Mouse (Mus musculus): ENCODE measurements at regions not wholly inside any gene's neighbourhood (a gene's known extent, or its start where the extent isn't known, plus 50 kb on each side); places are given as distances from the start of the nearest gene placed in this dataset.

DNA sequence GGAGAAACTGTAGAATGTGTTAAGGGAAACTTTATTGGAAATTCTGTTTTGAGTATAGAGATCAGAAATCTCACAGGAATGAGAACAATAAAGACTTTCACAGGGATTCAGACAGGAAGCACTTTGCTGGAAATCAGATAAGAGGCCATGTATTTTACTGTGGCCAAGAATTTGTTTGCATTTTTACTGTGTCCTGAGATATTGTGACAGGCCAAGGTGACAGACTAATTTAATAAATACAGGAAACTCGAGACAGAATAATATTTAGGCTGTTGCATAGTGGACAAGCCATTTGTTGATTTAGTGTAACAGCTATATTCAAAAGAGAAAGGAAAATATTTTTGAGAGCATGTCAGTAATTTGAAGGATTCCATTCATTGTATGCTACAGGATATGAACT lies 407.2 kb downstream of the Cdh9 start:
- no peak overlapping the region for H3K4me2 ChIP-seq (ENCODE audit: low read depth, severe bottlenecking)
- H3K4me1 ChIP-seq (ENCODE audit: control insufficient read depth, insufficient read depth, low read length): no peaks in the 10 kb centered on the region
- H3K27me3 ChIP-seq (ENCODE audit: control insufficient read depth, insufficient read depth, low read length): no peaks in the 10 kb centered on the region
- H3K9me3 ChIP-seq (ENCODE audit: control insufficient read depth, low read length): no peaks in the 10 kb centered on the region
- DNase-seq (ENCODE audit: low spot score): no peak
- no peak overlapping the region for H3K27ac ChIP-seq (replicated peaks; ENCODE audit: low read depth, low read length)
- ATAC-seq (ENCODE audit: insufficient number of reproducible peaks, low FRiP score, low TSS enrichment, low read depth): no peak
- no peaks in the 10 kb centered on the region for H3K36me3 ChIP-seq (ENCODE audit: control insufficient read depth, insufficient read depth, low read length)
- WGBS: 52% methylated on average over 1 of the region's 1 CpGs
- H3K4me3 ChIP-seq (ENCODE audit: low read depth, low read length): no peak overlapping the region
- H3K9ac ChIP-seq (ENCODE audit: low read length): no peak overlapping the region

DNA sequence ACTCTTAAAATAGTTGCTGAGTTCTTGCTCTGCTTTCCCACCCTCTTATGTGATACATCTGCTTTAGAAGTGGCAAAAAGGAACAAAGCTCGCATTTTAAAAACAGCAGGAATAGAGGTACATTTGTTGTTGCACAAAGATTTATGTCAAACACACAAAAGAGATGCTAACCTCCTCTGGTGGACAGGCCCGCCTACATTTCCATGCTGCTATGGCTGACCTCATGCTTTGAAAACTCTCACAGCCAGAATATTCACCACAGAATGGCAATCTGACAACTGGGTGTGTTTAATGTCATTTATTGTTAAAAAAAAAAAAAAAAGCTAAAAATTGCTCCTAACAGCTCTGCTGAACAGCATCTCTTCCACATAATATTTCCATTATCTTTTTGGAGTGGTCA lies 451.6 kb downstream of the Cdh9 start:
- WGBS: 79% methylated on average over 2 of the region's 2 CpGs
- no peak overlapping the region for H3K27ac ChIP-seq (replicated peaks; ENCODE audit: low read depth, low read length)
- H3K9ac ChIP-seq (ENCODE audit: low read length): no peak overlapping the region
- H3K27me3 ChIP-seq (ENCODE audit: control insufficient read depth, insufficient read depth, low read length): no peaks in the 10 kb centered on the region
- no peaks in the 10 kb centered on the region for H3K9me3 ChIP-seq (ENCODE audit: control insufficient read depth, low read length)
- ATAC-seq (ENCODE audit: insufficient number of reproducible peaks, low FRiP score, low TSS enrichment, low read depth) (no peak), DNase-seq (ENCODE audit: low spot score) (no peak)
- no peaks in the 10 kb centered on the region for H3K4me1 ChIP-seq (ENCODE audit: control insufficient read depth, insufficient read depth, low read length)
- no peaks in the 10 kb centered on the region for H3K36me3 ChIP-seq (ENCODE audit: control insufficient read depth, insufficient read depth, low read length)
- H3K4me3 ChIP-seq (ENCODE audit: low read depth, low read length): no peak overlapping the region
- H3K4me2 ChIP-seq (ENCODE audit: low read depth, severe bottlenecking): no peak overlapping the region

DNA sequence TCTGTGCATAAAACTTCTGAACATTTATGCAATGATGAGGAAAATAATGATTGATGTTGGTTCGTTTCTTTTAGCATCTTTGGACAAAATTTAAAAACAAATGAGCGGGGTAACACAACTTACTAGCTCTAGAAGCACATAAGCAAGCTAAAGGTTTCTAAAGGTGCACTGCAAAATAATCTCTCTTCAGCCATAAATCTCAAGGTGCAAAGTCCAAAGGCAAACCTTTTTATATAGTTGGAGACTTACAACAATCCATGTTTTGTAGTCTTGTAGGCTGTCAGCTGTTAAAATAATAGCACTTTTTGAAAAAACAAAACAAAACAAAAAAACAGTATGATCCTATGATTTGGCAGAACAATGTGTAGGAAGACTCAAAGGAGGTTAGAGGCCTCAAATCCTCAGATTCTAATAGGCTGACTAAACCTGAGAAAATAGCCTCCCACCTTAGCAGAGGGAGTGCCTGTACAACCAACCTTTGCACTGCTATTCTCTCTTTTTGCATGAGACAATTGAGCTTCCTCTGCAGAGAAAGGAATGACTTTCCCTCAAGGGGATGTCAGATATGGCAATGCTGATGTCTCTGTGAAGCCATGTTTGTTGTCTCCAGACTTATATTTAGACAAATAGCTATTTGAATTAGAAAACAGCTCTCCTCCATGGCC lies 452.9 kb downstream of the Cdh9 start:
- no peak overlapping the region for H3K27ac ChIP-seq (replicated peaks; ENCODE audit: low read depth, low read length)
- DNase-seq (ENCODE audit: low spot score) (no peak), ATAC-seq (ENCODE audit: insufficient number of reproducible peaks, low FRiP score, low TSS enrichment, low read depth) (no peak)
- no peaks in the 10 kb centered on the region for H3K27me3 ChIP-seq (ENCODE audit: control insufficient read depth, insufficient read depth, low read length)
- no peak overlapping the region for H3K9ac ChIP-seq (ENCODE audit: low read length)
- no peaks in the 10 kb centered on the region for H3K4me1 ChIP-seq (ENCODE audit: control insufficient read depth, insufficient read depth, low read length)
- no peak overlapping the region for H3K4me2 ChIP-seq (ENCODE audit: low read depth, severe bottlenecking)
- H3K4me3 ChIP-seq (ENCODE audit: low read depth, low read length): no peak overlapping the region
- H3K9me3 ChIP-seq (ENCODE audit: control insufficient read depth, low read length): no peaks in the 10 kb centered on the region
- WGBS: 77% methylated on average over 2 of the region's 2 CpGs
- no peaks in the 10 kb centered on the region for H3K36me3 ChIP-seq (ENCODE audit: control insufficient read depth, insufficient read depth, low read length)

DNA sequence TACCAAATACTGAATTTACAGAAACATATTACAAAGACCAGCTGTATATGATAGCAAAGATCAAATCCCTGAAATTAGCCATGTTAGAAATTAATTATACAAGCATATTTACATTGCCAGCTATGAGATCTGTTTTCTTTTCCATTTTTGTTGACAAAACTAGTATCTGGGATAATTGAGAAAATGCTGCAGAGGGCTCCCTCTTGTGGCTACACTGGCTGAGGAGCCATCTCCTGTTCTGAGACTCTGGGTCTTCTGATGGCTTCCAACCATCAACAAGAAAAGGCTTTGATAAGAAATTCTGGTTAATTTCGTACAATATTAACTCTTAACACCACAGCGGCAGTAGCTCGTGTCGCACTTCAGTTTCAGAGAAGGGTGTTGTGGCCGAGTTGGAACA lies 466.9 kb downstream of the Cdh9 start:
- Histone ChIP-seq H3K27me3 (ENCODE audit: control insufficient read depth, insufficient read depth, low read length) (no peaks in the 10 kb centered on the region), H3K4me1 (ENCODE audit: control insufficient read depth, insufficient read depth, low read length) (no peaks in the 10 kb centered on the region), H3K4me2 (ENCODE audit: low read depth, severe bottlenecking) (no peak overlapping the region), H3K27ac (replicated peaks; ENCODE audit: low read depth, low read length) (no peak overlapping the region), H3K4me3 (ENCODE audit: low read depth, low read length) (no peak overlapping the region), H3K9ac (ENCODE audit: low read length) (no peak overlapping the region), H3K9me3 (ENCODE audit: control insufficient read depth, low read length) (no peaks in the 10 kb centered on the region), H3K36me3 (ENCODE audit: control insufficient read depth, insufficient read depth, low read length) (no peaks in the 10 kb centered on the region)
- 52% methylated on average over 5 of the region's 5 CpGs for WGBS
- peak; percentile 63 for DNase-seq (ENCODE audit: low spot score)
- ATAC-seq (ENCODE audit: insufficient number of reproducible peaks, low FRiP score, low TSS enrichment, low read depth): no peak

DNA sequence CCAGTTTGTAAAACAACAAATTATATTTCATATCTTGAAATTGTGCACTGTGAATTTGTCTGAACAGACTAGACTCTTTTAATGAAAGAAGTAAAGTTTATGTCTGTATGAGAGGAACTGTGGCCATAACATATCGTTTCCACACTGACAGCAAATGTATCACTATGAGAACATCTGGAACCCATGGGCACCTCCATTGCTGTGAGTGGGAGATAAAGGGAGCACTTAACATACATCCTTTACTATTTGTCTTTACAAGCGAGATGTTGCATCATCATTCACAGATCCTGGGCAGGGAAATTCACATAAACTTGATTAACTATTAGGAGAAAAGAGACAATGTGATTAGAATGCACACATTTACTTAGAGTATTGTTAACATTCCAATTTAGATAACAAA lies 476.2 kb downstream of the Cdh9 start:
- no peaks in the 10 kb centered on the region for H3K27me3 ChIP-seq (ENCODE audit: control insufficient read depth, insufficient read depth, low read length)

DNA sequence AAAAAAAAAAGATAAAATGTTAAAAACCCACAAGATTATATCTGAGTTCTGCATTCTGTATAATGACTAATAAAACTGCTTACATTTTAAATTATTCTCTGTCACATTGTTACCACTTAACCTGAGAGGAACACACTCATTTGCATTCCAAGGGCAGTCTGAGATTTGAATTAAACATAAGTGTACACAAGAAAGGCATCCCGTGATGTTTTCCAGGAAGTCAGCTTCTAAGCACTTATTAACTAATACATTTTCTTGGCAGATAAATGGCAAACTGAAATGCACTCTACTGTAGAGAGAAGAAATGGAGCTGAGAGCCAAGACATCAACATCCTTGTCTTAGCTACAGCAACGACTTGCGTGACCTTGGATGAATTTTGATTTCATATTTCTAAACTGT lies 516.5 kb downstream of the Cdh9 start:
- DNase-seq (ENCODE audit: low spot score): no peak
- H3K27me3 ChIP-seq (ENCODE audit: control insufficient read depth, insufficient read depth, low read length): no peaks in the 10 kb centered on the region
- 86% methylated on average over 3 of the region's 3 CpGs for WGBS
- H3K4me2 ChIP-seq (ENCODE audit: low read depth, severe bottlenecking): no peak overlapping the region
- ATAC-seq (ENCODE audit: insufficient number of reproducible peaks, low FRiP score, low TSS enrichment, low read depth): no peak
- no peaks in the 10 kb centered on the region for H3K36me3 ChIP-seq (ENCODE audit: control insufficient read depth, insufficient read depth, low read length)
- no peak overlapping the region for H3K27ac ChIP-seq (replicated peaks; ENCODE audit: low read depth, low read length)
- H3K9me3 ChIP-seq (ENCODE audit: control insufficient read depth, low read length): no peaks in the 10 kb centered on the region
- H3K4me3 ChIP-seq (ENCODE audit: low read depth, low read length): no peak overlapping the region
- no peaks in the 10 kb centered on the region for H3K4me1 ChIP-seq (ENCODE audit: control insufficient read depth, insufficient read depth, low read length)
- no peak overlapping the region for H3K9ac ChIP-seq (ENCODE audit: low read length)

More for the DNA sequence above, 476.2 kb downstream of the Cdh9 start:
- Histone ChIP-seq H3K4me2 (ENCODE audit: low read depth, severe bottlenecking) (no peak overlapping the region), H3K9ac (ENCODE audit: low read length) (no peak overlapping the region), H3K27ac (replicated peaks; ENCODE audit: low read depth, low read length) (no peak overlapping the region), H3K4me1 (ENCODE audit: control insufficient read depth, insufficient read depth, low read length) (no peaks in the 10 kb centered on the region), H3K9me3 (ENCODE audit: control insufficient read depth, low read length) (no peaks in the 10 kb centered on the region), H3K4me3 (ENCODE audit: low read depth, low read length) (no peak overlapping the region), H3K36me3 (ENCODE audit: control insufficient read depth, insufficient read depth, low read length) (no peaks in the 10 kb centered on the region)
- 70% methylated on average over 2 of the region's 2 CpGs for WGBS
- DNase-seq (ENCODE audit: low spot score) (no peak), ATAC-seq (ENCODE audit: insufficient number of reproducible peaks, low FRiP score, low TSS enrichment, low read depth) (no peak)

DNA sequence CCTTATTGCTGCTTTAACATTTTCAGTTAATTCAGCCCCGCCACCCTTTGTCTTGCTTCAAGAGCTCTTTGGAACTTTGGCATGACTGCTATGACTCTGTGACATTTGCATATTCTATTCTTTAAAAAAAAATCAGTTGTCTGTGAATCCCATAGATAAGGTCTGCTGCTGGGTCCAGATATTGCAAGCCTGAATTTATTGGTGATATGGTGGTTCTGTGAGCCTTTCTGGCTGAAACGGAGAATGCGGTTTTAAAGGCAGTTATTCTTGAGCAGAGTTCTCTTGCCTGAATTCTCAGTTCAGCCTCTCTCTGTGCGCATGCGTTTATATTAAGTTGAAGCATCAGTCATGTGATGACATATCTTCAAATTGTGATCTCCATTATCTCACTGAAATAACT lies 560.7 kb downstream of the Cdh9 start:
- Histone ChIP-seq H3K27ac (replicated peaks; ENCODE audit: low read depth, low read length) (no peak overlapping the region), H3K4me1 (ENCODE audit: control insufficient read depth, insufficient read depth, low read length) (no peaks in the 10 kb centered on the region), H3K9me3 (ENCODE audit: control insufficient read depth, low read length) (no peaks in the 10 kb centered on the region), H3K9ac (ENCODE audit: low read length) (no peak overlapping the region), H3K4me3 (ENCODE audit: low read depth, low read length) (no peak overlapping the region), H3K27me3 (ENCODE audit: control insufficient read depth, insufficient read depth, low read length) (no peaks in the 10 kb centered on the region), H3K4me2 (ENCODE audit: low read depth, severe bottlenecking) (no peak overlapping the region), H3K36me3 (ENCODE audit: control insufficient read depth, insufficient read depth, low read length) (no peaks in the 10 kb centered on the region)
- DNase-seq (ENCODE audit: low spot score): no peak
- no peak for ATAC-seq (ENCODE audit: insufficient number of reproducible peaks, low FRiP score, low TSS enrichment, low read depth)
- WGBS: 87% methylated on average over 5 of the region's 5 CpGs
